Mouse (Mus musculus): Measurements from ENCODE around the gene Olfr1310.
"Not testable (repeated sequence)": the region's sequence is repeated elsewhere in the genome, so short reads cannot be mapped to it uniquely, and the experiment has no call there.

Gene Olfr1310

GRCm38 (mm10) chr2:112012608-112013007 lies at the start of gene Olfr1310:
TSS of gene Olfr1310 (minus strand) at chr2:112012708.
- no peak for DNase-seq (ENCODE audit: low read depth, low spot score)

- no peak for DNase-seq (ENCODE audit: low read depth, low spot score)
Measured at GRCm38 (mm10) chr2:112050138-112050537, 37.6 kb upstream of the Olfr1310 start, which contains the start of gene Olfr1312. TSS of gene Olfr1312 (minus strand) at chr2:112050238.

- not testable (repeated sequence) for DNase-seq (ENCODE audit: low read depth, low spot score)
Measured at GRCm38 (mm10) chr2:112026971-112027370, 14.5 kb upstream of the Olfr1310 start.

GRCm38 (mm10) chr2:112024312-112024711 lies 11.8 kb upstream of the Olfr1310 start, which contains the start of gene Olfr1311:
TSS of gene Olfr1311 (minus strand) at chr2:112024412.
- DNase-seq (ENCODE audit: low read depth, low spot score), result no peak

GRCm38 (mm10) chr2:112014900-112015299 lies 2.4 kb upstream of the Olfr1310 start:
- DNase-seq (ENCODE audit: low read depth, low spot score), result no peak

- no peak for DNase-seq (ENCODE audit: low read depth, low spot score)
Measured at GRCm38 (mm10) chr2:111990181-111990580, 22.3 kb downstream of the Olfr1310 start, which contains the start of gene Olfr1309. TSS of gene Olfr1309 (minus strand) at chr2:111990281.

- no peak for DNase-seq (ENCODE audit: low read depth, low spot score)
Measured at GRCm38 (mm10) chr2:111964844-111965243, 47.7 kb downstream of the Olfr1310 start, which contains the start of gene Olfr1308. TSS of gene Olfr1308 (minus strand) at chr2:111964944.

All from A20 (cell line).